Mouse (Mus musculus): ENCODE results near the gene Cd96. TPM values are rescaled to one million over a fixed set of nuclear protein-coding genes. Genes with fewer than 3 reads are reported as not detected.

Gene Cd96
- polyA plus RNA-seq, 1 experiment from 2014 or later: not detected

- Histone ChIP-seq H3K27ac (ENCODE audit: low read length) (no peak overlapping the region), H3K4me3 (ENCODE audit: low read depth, low read length) (no peak overlapping the region), H3K4me1 (ENCODE audit: insufficient read depth, low read depth, low read length) (no peaks in the 10 kb centered on the region), H3K36me3 (ENCODE audit: insufficient read depth, low read length) (no peaks in the 10 kb centered on the region), H3K9ac (replicated peaks; ENCODE audit: low read depth) (no peak overlapping the region), H3K4me2 (replicated peaks; ENCODE audit: low read depth, low read length) (no peak overlapping the region), H3K27me3 (replicated peaks; ENCODE audit: insufficient read depth, low read length) (no peaks in the 10 kb centered on the region), H3K9me3 (ENCODE audit: low read length) (no peaks in the 10 kb centered on the region)
- no peak for ATAC-seq
- no peak for TF ChIP-seq EP300 (IDR thresholded peaks at IDR 0.05)
- DNase-seq (ENCODE audit: low spot score): no peak
These were observed 2.2 kb upstream of the Cd96 start for GRCm38 (mm10) chr16:46122238-46122637.

- no peaks in the 10 kb centered on the region for H3K9me3 ChIP-seq (ENCODE audit: low read length)
- H3K4me3 ChIP-seq (ENCODE audit: low read depth, low read length): no peak overlapping the region
- H3K27ac ChIP-seq (ENCODE audit: low read length): no peak overlapping the region
- WGBS: 28% methylated on average over 2 of the region's 2 CpGs
- DNase-seq (ENCODE audit: low spot score) (no peak), ATAC-seq (no peak)
- H3K9ac ChIP-seq (replicated peaks; ENCODE audit: low read depth): no peak overlapping the region
- no peak for TF ChIP-seq EP300 (IDR thresholded peaks at IDR 0.05)
- TF ChIP-seq CTCF (IDR thresholded peaks at IDR 0.05): peak; percentile 61
- no peaks in the 10 kb centered on the region for H3K4me1 ChIP-seq (ENCODE audit: insufficient read depth, low read depth, low read length)
- no peaks in the 10 kb centered on the region for H3K27me3 ChIP-seq (replicated peaks; ENCODE audit: insufficient read depth, low read length)
- no peaks in the 10 kb centered on the region for H3K36me3 ChIP-seq (ENCODE audit: insufficient read depth, low read length)
- H3K4me2 ChIP-seq (replicated peaks; ENCODE audit: low read depth, low read length): no peak overlapping the region
These were observed 1.4 kb upstream of the Cd96 start for GRCm38 (mm10) chr16:46121420-46121819.

- Histone ChIP-seq H3K4me3 (ENCODE audit: low read depth, low read length) (no peak overlapping the region), H3K9ac (replicated peaks; ENCODE audit: low read depth) (no peak overlapping the region), H3K27me3 (replicated peaks; ENCODE audit: insufficient read depth, low read length) (no peaks in the 10 kb centered on the region), H3K4me1 (ENCODE audit: insufficient read depth, low read depth, low read length) (no peaks in the 10 kb centered on the region), H3K27ac (ENCODE audit: low read length) (no peak overlapping the region), H3K36me3 (ENCODE audit: insufficient read depth, low read length) (no peaks in the 10 kb centered on the region), H3K9me3 (ENCODE audit: low read length) (no peaks in the 10 kb centered on the region), H3K4me2 (replicated peaks; ENCODE audit: low read depth, low read length) (no peak overlapping the region)
- 58% methylated on average over 3 of the region's 3 CpGs for WGBS
- ATAC-seq (no peak), DNase-seq (ENCODE audit: low spot score) (no peak)
- TF ChIP-seq CTCF (IDR thresholded peaks at IDR 0.05) (0 out of 2 replicates have a peak, but pooled peaks have one; percentile 1), EP300 (IDR thresholded peaks at IDR 0.05) (no peak)
These were observed 556 bp upstream of the Cd96 start for GRCm38 (mm10) chr16:46120607-46121006.

GRCm38 (mm10) chr16:46117645-46118044, 2.4 kb downstream of the Cd96 start:
- no peak overlapping the region for H3K4me2 ChIP-seq (replicated peaks; ENCODE audit: low read depth, low read length)
- TF ChIP-seq EP300 (IDR thresholded peaks at IDR 0.05) (no peak), CTCF (IDR thresholded peaks at IDR 0.05) (no peak)
- ATAC-seq (no peak), DNase-seq (ENCODE audit: low spot score) (no peak)
- no peaks in the 10 kb centered on the region for H3K36me3 ChIP-seq (ENCODE audit: insufficient read depth, low read length)
- no peaks in the 10 kb centered on the region for H3K4me1 ChIP-seq (ENCODE audit: insufficient read depth, low read depth, low read length)
- H3K4me3 ChIP-seq (ENCODE audit: low read depth, low read length): no peak overlapping the region
- H3K27ac ChIP-seq (ENCODE audit: low read length): no peak overlapping the region
- no peak overlapping the region for H3K9ac ChIP-seq (replicated peaks; ENCODE audit: low read depth)
- H3K27me3 ChIP-seq (replicated peaks; ENCODE audit: insufficient read depth, low read length): no peaks in the 10 kb centered on the region
- H3K9me3 ChIP-seq (ENCODE audit: low read length): no peaks in the 10 kb centered on the region
- WGBS: 85% methylated on average over 3 of the region's 3 CpGs

GRCm38 (mm10) chr16:46114727-46115126, 5.3 kb downstream of the Cd96 start:
- no peak overlapping the region for H3K4me2 ChIP-seq (replicated peaks; ENCODE audit: low read depth, low read length)
- WGBS: 55% methylated on average over 2 of the region's 2 CpGs
- H3K4me1 ChIP-seq (ENCODE audit: insufficient read depth, low read depth, low read length): no peaks in the 10 kb centered on the region
- H3K4me3 ChIP-seq (ENCODE audit: low read depth, low read length): no peak overlapping the region
- H3K27ac ChIP-seq (ENCODE audit: low read length): no peak overlapping the region
- DNase-seq (ENCODE audit: low spot score) (no peak), ATAC-seq (no peak)
- H3K27me3 ChIP-seq (replicated peaks; ENCODE audit: insufficient read depth, low read length): no peaks in the 10 kb centered on the region
- H3K9ac ChIP-seq (replicated peaks; ENCODE audit: low read depth): no peak overlapping the region
- no peaks in the 10 kb centered on the region for H3K36me3 ChIP-seq (ENCODE audit: insufficient read depth, low read length)
- H3K9me3 ChIP-seq (ENCODE audit: low read length): no peaks in the 10 kb centered on the region
- TF ChIP-seq CTCF (IDR thresholded peaks at IDR 0.05) (no peak), EP300 (IDR thresholded peaks at IDR 0.05) (no peak)

GRCm38 (mm10) chr16:46109536-46109935, 10.5 kb downstream of the Cd96 start:
- H3K9ac ChIP-seq (replicated peaks; ENCODE audit: low read depth): no peak overlapping the region
- no peak for ATAC-seq
- no peak overlapping the region for H3K27ac ChIP-seq (ENCODE audit: low read length)
- TF ChIP-seq EP300 (IDR thresholded peaks at IDR 0.05) (no peak), CTCF (IDR thresholded peaks at IDR 0.05) (no peak)
- no peaks in the 10 kb centered on the region for H3K9me3 ChIP-seq (ENCODE audit: low read length)
- no peak for DNase-seq (ENCODE audit: low spot score)
- no peak overlapping the region for H3K4me2 ChIP-seq (replicated peaks; ENCODE audit: low read depth, low read length)
- no peaks in the 10 kb centered on the region for H3K36me3 ChIP-seq (ENCODE audit: insufficient read depth, low read length)
- H3K4me3 ChIP-seq (ENCODE audit: low read depth, low read length): no peak overlapping the region
- H3K27me3 ChIP-seq (replicated peaks; ENCODE audit: insufficient read depth, low read length): no peaks in the 10 kb centered on the region
- H3K4me1 ChIP-seq (ENCODE audit: insufficient read depth, low read depth, low read length): no peaks in the 10 kb centered on the region
- 49% methylated on average over 8 of the region's 8 CpGs for WGBS

- Histone ChIP-seq H3K4me2 (replicated peaks; ENCODE audit: low read depth, low read length) (no peak overlapping the region), H3K36me3 (ENCODE audit: insufficient read depth, low read length) (no peaks in the 10 kb centered on the region), H3K4me1 (ENCODE audit: insufficient read depth, low read depth, low read length) (no peaks in the 10 kb centered on the region), H3K9me3 (ENCODE audit: low read length) (no peaks in the 10 kb centered on the region), H3K9ac (replicated peaks; ENCODE audit: low read depth) (no peak overlapping the region), H3K27me3 (replicated peaks; ENCODE audit: insufficient read depth, low read length) (no peaks in the 10 kb centered on the region), H3K27ac (ENCODE audit: low read length) (no peak overlapping the region), H3K4me3 (ENCODE audit: low read depth, low read length) (no peak overlapping the region)
- 68% methylated on average over 4 of the region's 4 CpGs for WGBS
- DNase-seq (ENCODE audit: low spot score) (no peak), ATAC-seq (no peak)
- no peak for TF ChIP-seq EP300 (IDR thresholded peaks at IDR 0.05)
- TF ChIP-seq CTCF (IDR thresholded peaks at IDR 0.05): no peak
These were observed 12.6 kb downstream of the Cd96 start for GRCm38 (mm10) chr16:46107431-46107830.

Data from lung, postnatal 0 days (tissue).